Mouse (Mus musculus) cerebral cortex, adult 2 months (tissue): ENCODE results near the gene Rbbp9.

ENCODE experiments used
- WGBS: fragments of 180-500 bp; shearing (Covaris S2); methylation state at CpG from one replicate; pipeline ENCODE4 v1.1.7; 2018; 5-methylcytosine and 5-hydroxymethylcytosine counted together

Gene Rbbp9

DNA sequence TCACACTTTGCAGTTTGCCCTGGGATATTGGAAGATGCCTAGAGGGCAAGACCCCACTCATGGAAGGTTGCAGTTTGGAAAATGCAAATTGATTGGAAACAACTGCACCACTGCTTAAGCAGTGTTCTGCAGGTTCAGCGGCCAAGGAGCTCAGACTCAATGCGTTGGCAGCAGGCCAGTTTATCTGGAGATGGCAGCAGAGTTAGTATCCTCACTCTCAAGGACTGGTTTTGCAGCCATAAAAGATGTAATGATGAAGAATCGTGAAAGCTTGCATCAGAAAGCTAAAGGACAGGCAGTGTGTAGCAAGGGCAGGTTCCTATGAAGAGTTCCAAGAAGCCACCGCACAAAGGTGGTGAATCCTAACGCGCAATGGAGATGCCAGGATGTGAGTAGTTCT is 48.5 kb downstream of the Rbbp9 start:
- WGBS, result 80% methylated on average over 6 of the region's 6 CpGs
